In the genomic region with DNA sequence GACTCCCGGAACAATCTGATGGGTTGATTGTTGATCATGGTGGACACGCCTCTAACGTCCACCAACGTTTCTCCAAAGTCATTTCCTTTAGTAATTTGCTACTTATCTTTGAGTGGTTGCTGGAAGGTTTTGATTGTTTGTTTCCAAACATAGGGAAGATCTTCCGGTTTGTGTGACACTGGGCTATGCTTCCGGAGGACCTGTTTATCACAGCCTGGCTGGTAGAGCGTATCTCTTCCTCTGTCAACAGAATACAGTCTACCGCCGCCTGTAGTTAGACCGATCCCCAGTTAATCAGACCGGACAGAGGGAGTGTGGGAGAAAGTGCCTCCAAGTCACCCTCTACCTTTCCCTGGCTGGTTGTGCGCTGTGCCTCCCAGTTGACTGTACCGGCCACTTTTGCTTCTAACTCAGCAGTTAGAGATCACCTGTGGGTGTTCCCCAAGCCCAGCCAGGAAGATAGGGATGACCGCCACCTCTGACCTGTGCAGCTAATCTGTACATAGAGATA, we compare ENCODE assay signal across 12 mouse cellular contexts.
DNase-seq lines count a peak whose midpoint lies in the region; ATAC-seq and TF ChIP-seq lines count a peak whose summit lies in the region.
"Had no signal": no experiment of that assay in that cellular context is flagged by ENCODE, and none has a peak within 500 bp of the region (broad histone marks: within the 10 kb centered on the region; RNA-seq: fewer than 3 reads in every experiment).

No protein-coding gene starts in this region.

- no peaks in the 10 kb centered on the region for H3K9me3 ChIP-seq in intestine, embryonic 16.5 days (ENCODE audit: control insufficient read depth, low read length)
- no peaks in the 10 kb centered on the region for H3K9me3 ChIP-seq in liver, embryonic 12.5 days (replicated peaks)
- H3K9me3 ChIP-seq: embryonic facial prominence, embryonic 15.5 days; neural tube, embryonic 13.5 days had no signal

- TF ChIP-seq CTCF in C2C12 (IDR thresholded peaks at IDR 0.05; ENCODE audit: control insufficient read depth, insufficient read depth, insufficient read length) = no peak

- peaks cover 53% of the 10 kb centered on the region for H3K79me2 ChIP-seq in C2C12 (ENCODE audit: control insufficient read depth, insufficient read depth)

- DNase-seq in 416B (ENCODE audit: low read depth) (peak; percentile 76), adipocyte (ENCODE audit: low spot score) (no peak)
- DNase-seq in left cerebral cortex, adult 11 months (ENCODE audit: low spot score) = no peak
- no peak for DNase-seq in right cerebral cortex, adult 18-20 months
- DNase-seq: cerebellum, adult 9-11 months; layer of hippocampus, postnatal 36 days had no signal

- H3K4me1 ChIP-seq in intestine, embryonic 16.5 days (ENCODE audit: control insufficient read depth, insufficient read depth, low read length) = peaks cover 25% of the 10 kb centered on the region
- H3K4me1 ChIP-seq in liver, embryonic 12.5 days = peaks cover 30% of the 10 kb centered on the region

- peak overlapping the region; percentile 40 for H3K4me2 ChIP-seq in intestine, embryonic 16.5 days (ENCODE audit: low read depth, low read length)
- peak overlapping the region; percentile 45 for H3K4me2 ChIP-seq in liver, embryonic 12.5 days
- H3K4me2 ChIP-seq: embryonic facial prominence, embryonic 15.5 days; neural tube, embryonic 13.5 days had no signal

- peaks cover 58% of the 10 kb centered on the region for H3K36me3 ChIP-seq in C2C12 (ENCODE audit: control insufficient read depth, insufficient read depth)
- no peaks in the 10 kb centered on the region for H3K36me3 ChIP-seq in intestine, embryonic 16.5 days (ENCODE audit: control insufficient read depth, insufficient read depth, low read length)
- H3K36me3 ChIP-seq in liver, embryonic 12.5 days = no peaks in the 10 kb centered on the region
- H3K36me3 ChIP-seq: neural tube, embryonic 13.5 days had no signal

- H3K9ac ChIP-seq in intestine, embryonic 16.5 days (ENCODE audit: low read depth, low read length) = peak overlapping the region; percentile 15; the same call in 1 of the 2 replicates
- H3K9ac ChIP-seq in liver, embryonic 12.5 days = no peak overlapping the region
- H3K9ac ChIP-seq: embryonic facial prominence, embryonic 15.5 days; neural tube, embryonic 13.5 days had no signal

- peak overlapping the region; percentile 4 for H3ac ChIP-seq in C2C12 (ENCODE audit: control insufficient read depth, insufficient read length, low read depth)

- peaks cover 12% of the 10 kb centered on the region for H3K79me3 ChIP-seq in C2C12 (ENCODE audit: low read depth)

- no peak overlapping the region for H3K4me3 ChIP-seq in C2C12 (ENCODE audit: insufficient read depth, poor library complexity, severe bottlenecking)
- no peak overlapping the region for H3K4me3 ChIP-seq in intestine, embryonic 16.5 days (ENCODE audit: low read length)
- H3K4me3 ChIP-seq in liver, embryonic 12.5 days = no peak overlapping the region
- H3K4me3 ChIP-seq: embryonic facial prominence, embryonic 15.5 days; neural tube, embryonic 13.5 days had no signal

- H3K27ac ChIP-seq in intestine, embryonic 16.5 days (ENCODE audit: low read length) = peak overlapping the region; percentile 97
- peak overlapping the region; percentile 46 for H3K27ac ChIP-seq in liver, embryonic 12.5 days
- H3K27ac ChIP-seq: macrophage; neural tube, embryonic 13.5 days had no signal

- 0 out of 2 replicates have a peak, but pooled peaks have one; percentile 3 for ATAC-seq in intestine, embryonic 16.5 days
- ATAC-seq in liver, embryonic 12.5 days = peak; percentile 53

- 52% methylated on average over 14 of the region's 14 CpGs for whole genome bisulfite sequencing in intestine, embryonic 16.5 days
- WGBS in liver, embryonic 12.5 days (ENCODE audit: insufficient replicate concordance) = 30% methylated on average over 14 of the region's 14 CpGs

- no peaks in the 10 kb centered on the region for H3K27me3 ChIP-seq in C2C12 (ENCODE audit: control insufficient read depth, insufficient read depth, insufficient read length)
- H3K27me3 ChIP-seq in intestine, embryonic 16.5 days (replicated peaks; ENCODE audit: control insufficient read depth, insufficient read depth, low read length) = no peaks in the 10 kb centered on the region
- H3K27me3 ChIP-seq in liver, embryonic 12.5 days (replicated peaks) = no peaks in the 10 kb centered on the region
- H3K27me3 ChIP-seq: embryonic facial prominence, embryonic 15.5 days; neural tube, embryonic 13.5 days had no signal

TF ChIP-seq in C2C12, 6 proteins besides CTCF, POLR2A, EP300 and RAD21:
- TF ChIP-seq USF1 (IDR thresholded peaks at IDR 0.05; ENCODE audit: low read depth) (no peak), FOSL1 (IDR thresholded peaks at IDR 0.05; ENCODE audit: insufficient read depth, low read length, poor library complexity, severe bottlenecking) (no peak), MAX (IDR thresholded peaks at IDR 0.05) (no peak), MYOD1 (IDR thresholded peaks at IDR 0.05; ENCODE audit: control insufficient read depth, insufficient read length, low read depth) (no peak), CEBPB (IDR thresholded peaks at IDR 0.05; ENCODE audit: low read depth) (no peak), MYOG (IDR thresholded peaks at IDR 0.05; ENCODE audit: control insufficient read depth, extremely low read depth, insufficient read length) (no peak)
